Mouse (Mus musculus): ENCODE measurements at regions not wholly inside any gene's neighbourhood (a gene's known extent, or its start where the extent isn't known, plus 50 kb on each side); places are given as distances from the start of the nearest gene placed in this dataset.
A peak's percentile ranks its signal among the peaks of the same experiment; 100 is the strongest.

DNA sequence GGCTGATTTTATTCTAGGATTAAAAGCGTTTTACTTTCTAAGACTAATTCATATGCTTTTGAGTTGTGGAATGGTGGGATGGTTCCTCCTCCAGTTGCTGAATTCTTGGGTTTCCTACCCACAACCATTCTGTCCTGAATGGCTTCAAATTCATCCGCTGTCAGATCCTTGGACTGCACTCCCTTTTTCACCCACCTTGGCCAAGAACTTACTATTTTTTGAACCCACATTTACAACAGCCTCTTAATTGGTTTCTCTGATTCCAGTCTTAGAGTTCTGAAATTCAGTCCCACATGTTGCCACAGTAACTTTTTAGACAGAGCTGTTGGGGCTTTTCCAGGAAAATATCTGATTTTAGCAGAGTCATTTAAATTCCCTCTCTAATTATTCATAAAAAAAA is 177.0 kb upstream of the Hs3st4 start:
- 84% methylated on average over 2 of the region's 2 CpGs for WGBS
- no peaks in the 10 kb centered on the region for H3K27me3 ChIP-seq (replicated peaks)
- no peak overlapping the region for H3K4me2 ChIP-seq
- H3K36me3 ChIP-seq, result no peaks in the 10 kb centered on the region
- H3K9me3 ChIP-seq (replicated peaks), result 0 out of 2 replicates have a peak, but pooled peaks cover 3% of the 10 kb centered on the region
- H3K9ac ChIP-seq, result no peak overlapping the region
- no peak for ATAC-seq (ENCODE audit: insufficient number of reproducible peaks, low FRiP score)
- no peak overlapping the region for H3K4me3 ChIP-seq
- H3K4me1 ChIP-seq (replicated peaks), result no peaks in the 10 kb centered on the region
- no peak overlapping the region for H3K27ac ChIP-seq (ENCODE audit: poor library complexity, severe bottlenecking)

DNA sequence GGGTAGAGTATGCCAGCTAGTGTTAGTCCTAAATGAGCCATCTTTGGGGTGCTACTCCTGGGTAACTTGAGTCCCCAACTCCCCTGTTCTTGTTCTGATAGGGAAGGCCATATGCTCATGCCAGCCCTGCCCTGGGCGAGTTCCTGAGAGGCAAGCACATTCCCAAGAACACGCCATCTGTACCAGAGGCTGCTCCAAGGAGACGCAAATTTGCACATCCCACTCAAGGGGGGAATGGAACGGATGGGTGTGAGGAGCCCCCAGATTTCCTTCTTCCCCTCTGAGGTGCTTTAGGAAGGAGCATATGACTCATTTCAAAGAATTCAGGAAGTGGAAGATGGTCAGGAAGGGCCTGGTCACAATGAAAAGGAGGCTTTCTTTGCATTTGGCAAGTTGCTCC is 158.7 kb upstream of the Hs3st4 start:
- H3K4me1 ChIP-seq (replicated peaks), result no peaks in the 10 kb centered on the region
- no peak overlapping the region for H3K9ac ChIP-seq
- peak; percentile 22; the same call in 1 of the 2 replicates for ATAC-seq (ENCODE audit: insufficient number of reproducible peaks, low FRiP score)
- WGBS, result 60% methylated on average over 4 of the region's 4 CpGs
- no peak overlapping the region for H3K4me2 ChIP-seq
- no peaks in the 10 kb centered on the region for H3K36me3 ChIP-seq
- no peak overlapping the region for H3K27ac ChIP-seq (ENCODE audit: poor library complexity, severe bottlenecking)
- H3K9me3 ChIP-seq (replicated peaks), result no peaks in the 10 kb centered on the region
- H3K27me3 ChIP-seq (replicated peaks), result no peaks in the 10 kb centered on the region
- no peak overlapping the region for H3K4me3 ChIP-seq

DNA sequence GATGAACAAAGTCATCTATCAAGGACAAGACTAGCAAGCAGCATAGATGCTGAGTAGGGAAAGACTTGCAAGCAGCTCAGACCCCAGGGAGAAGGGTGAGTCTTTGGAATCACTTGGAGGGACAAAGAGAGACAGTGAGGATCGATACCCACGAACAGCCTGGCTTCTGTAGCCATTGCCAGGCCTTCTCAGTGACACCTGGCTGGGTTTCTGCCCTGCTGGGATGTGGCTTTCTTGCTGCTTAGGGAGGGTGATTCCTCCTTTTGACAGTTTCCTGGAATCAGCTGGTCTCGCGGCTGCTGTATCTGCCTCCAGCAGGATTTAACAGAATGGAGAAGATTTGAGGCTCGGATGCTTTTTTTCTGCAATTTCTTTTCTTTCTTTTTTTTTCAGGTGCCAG is 156.3 kb upstream of the Hs3st4 start:
- H3K4me2 ChIP-seq, result no peak overlapping the region
- H3K9ac ChIP-seq, result no peak overlapping the region
- WGBS, result 79% methylated on average over 5 of the region's 5 CpGs
- no peak for ATAC-seq (ENCODE audit: insufficient number of reproducible peaks, low FRiP score)
- no peak overlapping the region for H3K4me3 ChIP-seq
- no peaks in the 10 kb centered on the region for H3K9me3 ChIP-seq (replicated peaks)
- H3K27ac ChIP-seq (ENCODE audit: poor library complexity, severe bottlenecking), result no peak overlapping the region
- no peaks in the 10 kb centered on the region for H3K27me3 ChIP-seq (replicated peaks)
- no peaks in the 10 kb centered on the region for H3K36me3 ChIP-seq
- H3K4me1 ChIP-seq (replicated peaks), result no peaks in the 10 kb centered on the region

DNA sequence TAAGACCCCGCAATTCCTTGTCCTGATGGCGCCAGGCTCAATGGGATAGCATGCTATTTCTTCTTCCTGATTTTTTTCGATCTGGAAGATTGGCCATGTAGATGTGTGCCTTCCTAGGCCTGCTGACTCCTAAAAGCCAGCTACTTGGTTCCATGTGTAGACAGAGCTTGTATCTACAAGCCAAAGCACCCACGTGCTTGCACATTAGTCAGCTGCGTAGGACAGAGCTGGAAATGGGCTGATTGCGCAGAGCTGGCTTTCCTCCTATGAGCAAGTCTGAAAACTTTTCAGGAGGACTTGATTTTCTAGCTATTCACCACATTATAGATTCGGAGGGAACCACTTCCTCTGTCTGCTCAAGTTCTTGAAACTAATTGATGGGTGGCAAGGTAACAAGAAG is 140.1 kb upstream of the Hs3st4 start:
- H3K36me3 ChIP-seq, result no peaks in the 10 kb centered on the region
- no peaks in the 10 kb centered on the region for H3K4me1 ChIP-seq (replicated peaks)
- no peak overlapping the region for H3K9ac ChIP-seq
- H3K4me3 ChIP-seq, result no peak overlapping the region
- no peak for ATAC-seq (ENCODE audit: insufficient number of reproducible peaks, low FRiP score)
- H3K9me3 ChIP-seq (replicated peaks), result no peaks in the 10 kb centered on the region
- no peak overlapping the region for H3K27ac ChIP-seq (ENCODE audit: poor library complexity, severe bottlenecking)
- no peak overlapping the region for H3K4me2 ChIP-seq
- 82% methylated on average over 7 of the region's 7 CpGs for WGBS
- no peaks in the 10 kb centered on the region for H3K27me3 ChIP-seq (replicated peaks)

DNA sequence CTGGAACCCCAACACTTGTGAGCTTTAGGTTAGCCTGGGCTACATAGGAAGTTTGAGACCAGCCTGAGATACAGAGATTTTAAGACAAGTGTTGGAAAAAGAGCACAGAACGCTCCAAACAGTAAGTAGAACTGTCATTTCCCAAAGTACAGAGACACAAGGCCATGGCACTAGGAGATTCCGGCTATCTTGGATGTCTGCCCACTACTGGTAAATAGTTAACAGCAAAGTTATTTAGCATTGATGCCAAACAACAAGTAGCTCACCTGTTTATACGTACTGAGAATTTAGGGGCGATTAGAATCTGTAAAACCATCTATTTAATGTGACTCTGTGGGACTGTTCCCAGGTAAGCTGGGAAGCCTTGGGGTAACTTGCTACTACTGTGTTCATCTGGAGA is 135.6 kb upstream of the Hs3st4 start:
- Histone ChIP-seq H3K9ac (no peak overlapping the region), H3K27ac (ENCODE audit: poor library complexity, severe bottlenecking) (no peak overlapping the region), H3K36me3 (no peaks in the 10 kb centered on the region), H3K4me2 (no peak overlapping the region), H3K9me3 (replicated peaks) (no peaks in the 10 kb centered on the region), H3K4me1 (replicated peaks) (no peaks in the 10 kb centered on the region), H3K4me3 (no peak overlapping the region), H3K27me3 (replicated peaks) (no peaks in the 10 kb centered on the region)
- WGBS, result 78% methylated on average over 4 of the region's 4 CpGs
- no peak for ATAC-seq (ENCODE audit: insufficient number of reproducible peaks, low FRiP score)

DNA sequence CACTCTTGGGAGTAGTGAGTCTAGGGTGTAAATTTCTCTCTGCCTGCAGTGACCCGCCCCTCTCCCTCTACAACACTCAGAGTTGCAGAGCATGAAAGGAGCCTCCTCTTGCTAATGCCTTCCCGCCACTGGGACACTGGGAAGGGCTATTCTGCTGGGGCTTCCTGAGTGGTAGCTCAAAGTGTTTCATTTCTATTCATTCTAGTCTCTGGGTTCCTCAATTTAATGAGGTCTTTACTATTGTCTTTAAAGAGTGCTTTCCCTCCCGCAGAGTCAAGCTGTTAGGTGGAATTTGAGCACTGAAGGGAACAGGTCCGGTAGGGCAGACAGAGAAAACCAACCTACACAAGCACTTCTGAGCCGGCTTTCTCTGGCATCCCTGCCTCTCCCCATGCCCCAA is 134.0 kb upstream of the Hs3st4 start:
- H3K27ac ChIP-seq (ENCODE audit: poor library complexity, severe bottlenecking), result no peak overlapping the region
- no peak for ATAC-seq (ENCODE audit: insufficient number of reproducible peaks, low FRiP score)
- no peaks in the 10 kb centered on the region for H3K4me1 ChIP-seq (replicated peaks)
- H3K4me3 ChIP-seq, result no peak overlapping the region
- no peaks in the 10 kb centered on the region for H3K36me3 ChIP-seq
- no peak overlapping the region for H3K4me2 ChIP-seq
- no peaks in the 10 kb centered on the region for H3K9me3 ChIP-seq (replicated peaks)
- H3K9ac ChIP-seq, result no peak overlapping the region
- 52% methylated on average over 5 of the region's 5 CpGs for WGBS
- H3K27me3 ChIP-seq (replicated peaks), result no peaks in the 10 kb centered on the region

DNA sequence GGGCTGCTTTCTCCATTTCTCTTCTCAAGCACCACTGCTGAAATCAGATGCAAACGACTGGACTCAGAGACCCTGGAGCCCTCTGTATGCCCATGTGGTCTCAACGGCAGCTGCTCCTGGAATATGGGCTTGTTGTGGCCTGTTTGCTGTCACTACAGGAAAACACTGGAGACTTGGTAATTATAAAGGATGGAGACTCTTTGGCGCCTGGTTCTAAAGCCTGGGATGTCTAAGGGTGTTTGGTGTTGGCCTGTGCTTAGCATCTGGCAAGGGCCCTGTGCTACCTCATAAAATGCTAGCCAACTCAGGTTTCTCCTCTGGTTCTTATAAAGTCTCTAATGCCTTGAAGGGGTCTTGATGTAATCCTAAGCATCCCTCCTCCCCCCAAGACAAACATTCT is 133.4 kb upstream of the Hs3st4 start:
- H3K9ac ChIP-seq, result no peak overlapping the region
- H3K27me3 ChIP-seq (replicated peaks), result no peaks in the 10 kb centered on the region
- WGBS, result 70% methylated on average over 3 of the region's 3 CpGs
- H3K36me3 ChIP-seq, result no peaks in the 10 kb centered on the region
- no peaks in the 10 kb centered on the region for H3K9me3 ChIP-seq (replicated peaks)
- ATAC-seq (ENCODE audit: insufficient number of reproducible peaks, low FRiP score), result no peak
- no peak overlapping the region for H3K4me2 ChIP-seq
- H3K27ac ChIP-seq (ENCODE audit: poor library complexity, severe bottlenecking), result no peak overlapping the region
- H3K4me3 ChIP-seq, result no peak overlapping the region
- no peaks in the 10 kb centered on the region for H3K4me1 ChIP-seq (replicated peaks)

DNA sequence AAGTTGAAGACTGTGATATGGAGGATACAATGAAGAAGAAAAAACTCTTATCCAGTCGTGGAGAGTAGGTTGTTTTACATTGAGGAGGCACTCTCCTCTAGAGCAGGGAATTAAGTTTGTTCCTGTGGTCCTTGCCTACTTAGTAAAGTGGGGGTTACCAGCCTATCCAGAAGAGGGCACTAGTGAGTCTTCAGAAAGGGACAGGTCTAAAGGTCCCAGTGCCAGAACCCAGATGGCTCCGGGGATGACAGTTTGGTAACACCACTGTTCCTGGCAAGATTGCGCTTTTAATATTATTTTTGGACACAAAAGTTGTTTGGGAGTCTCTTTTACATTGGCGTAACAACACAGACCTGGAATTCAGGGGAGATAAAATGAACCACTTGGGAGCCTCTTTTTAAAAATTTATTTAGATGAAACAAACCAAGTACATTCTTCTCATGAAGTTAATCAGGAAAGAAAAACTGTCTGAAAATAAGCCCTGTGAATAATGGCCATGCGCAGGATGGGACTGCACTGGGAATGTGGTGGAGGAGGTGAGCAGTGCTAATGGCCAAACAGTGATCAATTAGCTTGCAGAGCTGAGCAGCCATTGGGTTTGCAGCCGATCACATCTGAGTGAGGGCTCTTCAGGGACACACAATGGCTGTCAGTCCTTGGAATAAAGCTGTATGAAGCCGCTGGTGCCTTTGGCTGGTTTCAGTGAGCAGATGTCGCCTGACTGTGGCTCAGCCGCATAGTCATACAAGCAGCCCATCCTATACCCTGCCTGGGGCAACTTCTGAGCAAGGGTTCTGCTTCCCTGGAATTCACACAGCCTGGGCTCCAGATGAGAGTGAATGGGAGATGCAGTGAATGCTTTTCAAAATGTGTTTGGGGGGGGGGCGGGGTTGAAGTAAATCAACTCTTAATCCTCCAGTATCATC is 132.1 kb upstream of the Hs3st4 start:
- Histone ChIP-seq H3K4me3 (no peak overlapping the region), H3K4me1 (replicated peaks) (no peaks in the 10 kb centered on the region), H3K9me3 (replicated peaks) (no peaks in the 10 kb centered on the region), H3K9ac (no peak overlapping the region), H3K27ac (ENCODE audit: poor library complexity, severe bottlenecking) (no peak overlapping the region), H3K4me2 (no peak overlapping the region), H3K27me3 (replicated peaks) (no peaks in the 10 kb centered on the region), H3K36me3 (no peaks in the 10 kb centered on the region)
- ATAC-seq (ENCODE audit: insufficient number of reproducible peaks, low FRiP score), result no peak
- WGBS, result 67% methylated on average over 10 of the region's 10 CpGs

DNA sequence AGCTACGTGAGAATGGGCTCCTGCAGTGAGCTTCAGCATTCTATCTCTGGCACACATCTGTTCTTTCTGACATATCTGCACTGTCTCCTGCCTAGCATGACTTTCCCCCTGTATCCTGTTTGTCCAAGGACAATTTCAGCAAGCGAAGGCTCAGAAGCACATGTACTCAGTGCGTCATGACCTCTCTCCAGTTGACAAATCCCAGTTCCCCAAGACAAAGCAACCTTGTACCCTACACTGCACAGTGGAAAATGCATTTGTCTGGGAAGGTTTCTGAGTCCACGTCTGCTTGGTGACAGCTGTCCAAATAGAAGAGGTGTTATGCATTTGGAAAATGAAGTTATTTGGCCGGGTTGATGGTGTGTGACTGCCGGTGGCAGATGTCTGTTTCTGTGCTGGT is 125.1 kb upstream of the Hs3st4 start:
- Histone ChIP-seq H3K4me3 (no peak overlapping the region), H3K4me2 (no peak overlapping the region), H3K9ac (no peak overlapping the region), H3K27ac (ENCODE audit: poor library complexity, severe bottlenecking) (no peak overlapping the region), H3K9me3 (replicated peaks) (no peaks in the 10 kb centered on the region), H3K36me3 (no peaks in the 10 kb centered on the region), H3K27me3 (replicated peaks) (no peaks in the 10 kb centered on the region), H3K4me1 (replicated peaks) (no peaks in the 10 kb centered on the region)
- 45% methylated on average over 6 of the region's 6 CpGs for WGBS
- peak; percentile 78 for ATAC-seq (ENCODE audit: insufficient number of reproducible peaks, low FRiP score)

DNA sequence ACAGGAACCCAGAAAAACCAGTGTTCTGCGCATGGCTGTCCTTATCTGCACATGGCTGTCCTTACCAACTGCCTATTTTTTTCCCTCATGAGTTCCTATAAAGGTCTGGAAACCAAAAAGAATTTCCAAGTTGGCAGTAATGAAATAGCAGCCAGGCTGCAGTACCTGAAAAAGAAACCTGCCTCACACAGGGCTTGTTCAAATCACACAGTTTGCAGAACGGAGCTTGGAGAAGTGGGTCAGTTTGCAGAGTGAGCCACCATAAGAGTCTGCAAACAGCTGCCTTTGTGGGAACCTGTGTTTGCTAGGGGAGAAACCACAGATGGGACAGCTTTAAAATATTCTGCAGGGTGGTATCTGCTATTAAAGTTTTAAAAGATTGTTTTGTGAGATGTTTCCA is 121.0 kb upstream of the Hs3st4 start:
- 74% methylated on average over 2 of the region's 2 CpGs for WGBS
- H3K4me2 ChIP-seq, result no peak overlapping the region
- no peaks in the 10 kb centered on the region for H3K36me3 ChIP-seq
- H3K9ac ChIP-seq, result no peak overlapping the region
- H3K27ac ChIP-seq (ENCODE audit: poor library complexity, severe bottlenecking), result no peak overlapping the region
- no peaks in the 10 kb centered on the region for H3K4me1 ChIP-seq (replicated peaks)
- no peaks in the 10 kb centered on the region; the same call in 1 of the 2 replicates for H3K9me3 ChIP-seq (replicated peaks)
- ATAC-seq (ENCODE audit: insufficient number of reproducible peaks, low FRiP score), result no peak
- no peak overlapping the region for H3K4me3 ChIP-seq
- H3K27me3 ChIP-seq (replicated peaks), result no peaks in the 10 kb centered on the region

DNA sequence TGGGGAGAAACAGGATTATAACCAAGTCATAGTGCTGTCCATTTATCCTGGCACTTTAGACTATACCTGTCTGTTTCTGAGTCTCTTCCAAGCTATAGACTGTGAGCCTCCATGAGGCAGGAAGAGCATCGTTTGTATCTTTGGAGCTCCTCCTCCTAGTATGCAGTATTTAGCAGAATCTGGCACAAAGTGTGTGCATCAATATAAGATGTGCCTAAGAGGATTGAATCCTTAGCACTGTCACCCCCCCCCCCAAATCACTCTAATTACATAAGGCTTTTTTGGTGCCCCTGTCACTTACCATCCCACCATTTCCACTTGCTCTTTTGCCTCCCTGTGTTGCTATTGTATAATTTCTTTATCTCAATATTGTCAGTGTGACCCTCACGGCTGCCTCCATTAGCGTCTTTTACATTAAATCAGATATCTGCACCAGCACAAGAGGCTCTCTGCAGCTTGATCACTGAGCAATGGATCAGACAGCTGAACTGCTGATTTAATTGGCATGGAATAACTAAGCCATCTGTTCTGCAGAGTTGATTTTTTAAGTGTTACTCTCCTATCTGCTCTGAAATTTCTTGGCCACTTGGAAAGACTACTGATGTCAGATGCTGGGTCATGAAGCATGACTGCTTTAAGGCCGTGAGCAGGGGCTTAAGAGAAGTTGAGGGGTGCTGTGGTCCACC is 85.8 kb upstream of the Hs3st4 start:
- Histone ChIP-seq H3K36me3 (no peaks in the 10 kb centered on the region), H3K9ac (no peak overlapping the region), H3K4me2 (no peak overlapping the region), H3K27me3 (replicated peaks) (no peaks in the 10 kb centered on the region), H3K4me1 (replicated peaks) (no peaks in the 10 kb centered on the region), H3K27ac (ENCODE audit: poor library complexity, severe bottlenecking) (no peak overlapping the region), H3K9me3 (replicated peaks) (no peaks in the 10 kb centered on the region; the same call in 1 of the 2 replicates), H3K4me3 (no peak overlapping the region)
- ATAC-seq (ENCODE audit: insufficient number of reproducible peaks, low FRiP score), result no peak
- WGBS, result 80% methylated on average over 4 of the region's 4 CpGs
